Mouse (Mus musculus) lung, postnatal 4 days (tissue): ENCODE results near the gene Tfrc.
A peak's percentile ranks its signal among the peaks of the same experiment; 100 is the strongest.

Experiments used
- DNase-seq, 2 experiments: peaks; one replicate each; pipeline ENCODE4 v3.0.0; 2021

Gene Tfrc

GRCm38 (mm10) chr16:32670354-32671124 is 61.8 kb downstream of the Tfrc start:
- DNase-seq, result peak in 1 of 2 experiments; percentile 16

GRCm38 (mm10) chr16:32671206-32671887 is 62.6 kb downstream of the Tfrc start:
- DNase-seq, result no peak

DNA sequence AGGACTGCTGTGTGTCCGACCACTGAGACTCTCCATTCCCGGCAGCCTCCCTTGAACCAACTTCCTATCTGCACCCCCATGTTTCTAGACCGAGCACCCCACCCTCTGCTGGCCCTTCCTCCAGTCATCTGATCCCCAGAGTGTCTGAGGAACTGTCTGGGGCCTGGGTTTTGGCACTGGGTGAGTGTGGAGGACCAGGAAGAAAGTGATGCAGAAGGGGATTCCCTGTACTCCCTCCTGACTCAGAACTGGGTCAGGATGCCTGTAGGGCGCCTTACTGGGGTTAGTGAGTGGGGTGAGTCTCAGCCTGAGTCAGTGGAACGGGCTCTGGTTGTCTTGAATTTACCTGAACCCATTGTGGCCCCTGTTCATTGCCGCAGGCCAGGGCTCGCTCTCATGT is 63.5 kb downstream of the Tfrc start:
- no peak for DNase-seq

DNA sequence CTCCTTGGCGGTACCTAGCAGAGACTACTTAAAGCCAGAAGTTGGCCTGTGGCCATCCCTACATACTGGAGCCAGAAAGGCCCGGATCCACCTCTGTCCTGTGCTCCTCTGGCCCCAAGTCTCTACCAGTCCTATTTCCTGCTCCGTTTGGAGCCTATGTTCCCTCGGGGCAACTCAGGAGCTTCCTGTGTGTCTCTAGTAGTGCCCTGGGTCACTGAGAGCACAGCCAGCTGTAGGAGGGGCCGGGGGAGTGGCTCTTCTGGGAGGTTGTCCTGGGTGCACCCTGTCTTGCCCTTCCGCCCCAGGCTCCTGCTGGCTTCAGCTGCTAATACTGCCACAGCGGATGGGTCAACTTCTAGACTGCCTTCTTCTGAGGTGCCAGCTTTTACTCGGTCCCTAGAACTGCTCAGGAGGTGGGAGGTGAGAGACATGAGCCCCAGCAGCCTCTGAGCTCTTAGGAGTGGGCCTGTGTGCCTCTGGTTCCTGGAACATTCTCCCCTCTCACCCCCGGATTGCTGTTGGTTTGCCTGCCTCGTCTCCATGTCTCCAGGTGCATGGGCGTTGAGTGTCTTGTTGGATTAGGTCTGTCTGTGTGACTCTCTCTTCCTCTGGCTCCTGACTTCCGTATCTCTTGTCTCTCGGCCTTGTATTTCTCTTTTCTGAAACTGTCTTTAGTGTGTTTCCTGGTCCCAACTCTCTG is 64.3 kb downstream of the Tfrc start:
- DNase-seq, result peak; percentile 49 to 66

DNA sequence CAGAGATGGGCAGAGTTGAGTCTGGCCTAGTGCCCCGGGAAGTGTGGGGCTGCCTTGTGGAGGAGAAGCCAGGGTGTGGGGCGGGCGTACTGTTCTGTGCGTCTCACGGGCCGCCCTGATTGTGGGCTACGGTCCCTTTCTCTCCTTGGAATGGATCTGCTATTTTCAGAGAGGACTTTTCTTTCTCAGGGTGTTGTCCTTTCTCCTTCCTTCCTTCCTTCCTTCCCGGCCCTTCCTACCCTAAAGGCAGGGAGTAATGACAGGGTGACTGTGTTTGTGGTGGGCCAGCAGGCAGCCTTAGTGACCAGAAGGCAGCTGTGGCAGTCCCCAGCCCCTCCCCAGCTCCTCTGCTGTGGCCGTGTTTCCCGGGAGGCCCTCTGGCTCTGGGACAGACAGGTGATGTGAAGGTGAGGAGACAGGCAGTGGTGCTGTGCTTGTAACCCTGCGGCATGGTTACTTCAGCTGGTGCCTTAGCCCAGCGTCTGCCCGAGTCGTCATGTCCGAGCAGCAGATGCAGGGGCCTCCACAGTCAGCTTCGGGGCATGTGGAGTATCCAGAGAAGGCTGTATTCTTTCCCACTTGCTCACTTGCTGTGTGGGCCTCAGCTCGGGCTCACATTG is 65.5 kb downstream of the Tfrc start:
- DNase-seq, result no peak

- DNase-seq, result no peak
Observed at GRCm38 (mm10) chr16:32677040-32677700, 68.5 kb downstream of the Tfrc start.

DNA sequence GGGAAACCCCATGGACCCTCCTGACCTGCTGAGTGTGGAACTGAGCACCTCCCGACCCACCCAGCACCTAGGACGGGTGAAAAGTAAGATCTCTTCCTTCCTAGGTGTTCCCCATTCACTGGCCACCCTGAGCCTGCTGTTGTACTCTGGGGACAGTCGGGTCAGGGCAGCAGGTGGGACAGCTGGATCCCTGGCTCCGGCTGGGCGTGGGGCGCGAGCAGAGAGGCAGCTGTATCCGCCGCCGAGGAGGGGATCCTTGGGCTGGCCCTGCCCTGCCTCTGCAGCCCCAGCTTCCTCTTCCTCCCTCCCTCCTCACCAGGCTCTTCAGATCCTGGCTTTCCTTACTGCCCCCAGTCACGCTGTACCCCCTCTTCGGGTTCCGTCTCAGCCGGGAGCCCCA is 69.2 kb downstream of the Tfrc start:
- peak in 1 of 2 experiments; percentile 20 for DNase-seq

GRCm38 (mm10) chr16:32678812-32679211 is 70.1 kb downstream of the Tfrc start:
- DNase-seq, result peak in 1 of 2 experiments; percentile 19

DNA sequence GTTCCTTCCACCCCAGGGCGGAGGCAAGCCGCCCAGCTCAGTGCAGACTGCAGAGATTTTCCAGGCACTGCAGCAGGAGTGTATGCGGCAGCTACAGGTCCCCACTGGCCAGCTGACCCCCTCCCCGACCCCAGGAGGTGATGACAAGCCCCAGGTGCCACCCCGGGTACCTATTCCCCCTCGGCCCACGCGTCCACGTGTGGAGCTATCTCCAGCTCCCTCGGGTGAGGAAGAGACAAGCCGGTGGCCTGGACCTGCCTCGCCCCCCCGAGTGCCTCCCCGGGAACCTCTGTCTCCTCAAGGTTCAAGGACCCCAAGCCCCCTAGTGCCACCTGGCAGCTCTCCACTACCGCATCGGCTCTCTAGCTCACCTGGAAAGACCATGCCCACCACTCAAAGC is 71.3 kb downstream of the Tfrc start:
- DNase-seq, result peak in 1 of 2 experiments; percentile 23

GRCm38 (mm10) chr16:32680806-32681205 is 72.1 kb downstream of the Tfrc start:
- DNase-seq, result peak in 1 of 2 experiments; percentile 24

GRCm38 (mm10) chr16:32682194-32682593 is 73.5 kb downstream of the Tfrc start:
- DNase-seq, result peak; percentile 34 to 81
